12 mouse cellular contexts compared by ENCODE assay signal in genomic region chr9:45694256-45694655, GRCm38 (mm10).
A peak's percentile ranks its signal among the peaks of the same experiment; 100 is the strongest.
DNase-seq lines count a peak whose midpoint lies in the region; ATAC-seq lines count a peak whose summit lies in the region.
"Had no signal": no experiment of that assay in that cellular context is flagged by ENCODE, and none has a peak within 500 bp of the region (broad histone marks: within the 10 kb centered on the region; RNA-seq: fewer than 3 reads in every experiment).

No protein-coding gene starts in this region.

- no peaks in the 10 kb centered on the region for H3K9me3 ChIP-seq in neural tube, embryonic 12.5 days
- H3K9me3 ChIP-seq in forebrain, embryonic 15.5 days, result no peaks in the 10 kb centered on the region
- H3K9me3 ChIP-seq in neural tube, embryonic 15.5 days (replicated peaks), result no peaks in the 10 kb centered on the region
- H3K9me3 ChIP-seq: liver, embryonic 13.5 days had no signal

- H3K27ac ChIP-seq in neural tube, embryonic 12.5 days, result peak overlapping the region; percentile 8; the same call in 1 of the 2 replicates
- H3K27ac ChIP-seq in forebrain, embryonic 15.5 days (replicated peaks), result peak overlapping the region; percentile 82
- peak overlapping the region; percentile 68 for H3K27ac ChIP-seq in neural tube, embryonic 15.5 days (replicated peaks)
- H3K27ac ChIP-seq: gastrocnemius, adult 2 months; liver, embryonic 13.5 days had no signal

- WGBS in neural tube, embryonic 12.5 days, result 32% methylated on average over 2 of the region's 2 CpGs
- 6% methylated on average over 2 of the region's 2 CpGs for WGBS in forebrain, embryonic 15.5 days
- 32% methylated on average over 2 of the region's 2 CpGs for WGBS in neural tube, embryonic 15.5 days

- H3K4me3 ChIP-seq in neural tube, embryonic 12.5 days, result no peak overlapping the region
- H3K4me3 ChIP-seq in forebrain, embryonic 15.5 days, result no peak overlapping the region
- no peak overlapping the region for H3K4me3 ChIP-seq in neural tube, embryonic 15.5 days (replicated peaks)
- H3K4me3 ChIP-seq: gastrocnemius, adult 2 months; liver, embryonic 13.5 days had no signal

- peaks cover 41% of the 10 kb centered on the region for H3K4me1 ChIP-seq in neural tube, embryonic 12.5 days
- peaks cover 19% of the 10 kb centered on the region for H3K4me1 ChIP-seq in forebrain, embryonic 15.5 days
- peaks cover 34% of the 10 kb centered on the region for H3K4me1 ChIP-seq in neural tube, embryonic 15.5 days

- H3K27me3 ChIP-seq in neural tube, embryonic 12.5 days (replicated peaks), result no peaks in the 10 kb centered on the region
- no peaks in the 10 kb centered on the region for H3K27me3 ChIP-seq in forebrain, embryonic 15.5 days
- no peaks in the 10 kb centered on the region for H3K27me3 ChIP-seq in neural tube, embryonic 15.5 days (replicated peaks)
- H3K27me3 ChIP-seq: liver, embryonic 13.5 days had no signal

- H3K36me3 ChIP-seq in neural tube, embryonic 12.5 days, result no peaks in the 10 kb centered on the region
- no peaks in the 10 kb centered on the region for H3K36me3 ChIP-seq in forebrain, embryonic 15.5 days
- no peaks in the 10 kb centered on the region for H3K36me3 ChIP-seq in neural tube, embryonic 15.5 days
- H3K36me3 ChIP-seq: liver, embryonic 13.5 days had no signal

- H3K9ac ChIP-seq in neural tube, embryonic 12.5 days, result no peak overlapping the region
- H3K9ac ChIP-seq in forebrain, embryonic 15.5 days (replicated peaks), result 0 out of 2 replicates have a peak overlapping the region, but pooled peaks have one; percentile 7
- no peak overlapping the region for H3K9ac ChIP-seq in neural tube, embryonic 15.5 days (replicated peaks)
- H3K9ac ChIP-seq: liver, embryonic 13.5 days had no signal

- H3K4me2 ChIP-seq in neural tube, embryonic 12.5 days (replicated peaks), result no peak overlapping the region
- H3K4me2 ChIP-seq in forebrain, embryonic 15.5 days (replicated peaks), result no peak overlapping the region
- no peak overlapping the region for H3K4me2 ChIP-seq in neural tube, embryonic 15.5 days
- H3K4me2 ChIP-seq: liver, embryonic 13.5 days had no signal

- DNase-seq in neural tube, embryonic 10.5 days (ENCODE audit: extremely low spot score, low spot score), result no peak
- DNase-seq in gastrocnemius, adult 8-10 months (ENCODE audit: low spot score in 2 of 2), result no peak
- no peak for DNase-seq in gastrocnemius, postnatal 25 days
- no peak for DNase-seq in spleen, adult 18-20 months
- DNase-seq: gastrocnemius, adult 2 months; kidney, adult 11 months; liver, embryonic 13.5 days; right cerebral cortex, postnatal 14 days had no signal

- ATAC-seq in neural tube, embryonic 12.5 days (ENCODE audit: low FRiP score, low read depth), result no peak
- ATAC-seq in forebrain, embryonic 15.5 days (replicated peaks), result no peak
- ATAC-seq in megakaryocyte progenitor cell, adult 5-6 weeks (replicated peaks; ENCODE audit: poor library complexity), result peak; percentile 38
- no peak for ATAC-seq in neural tube, embryonic 15.5 days (ENCODE audit: low FRiP score)

Comparison
In these comparisons a context has a peak if more than half of its experiments do, and no peak if none do; other contexts are left out.
1. H3K27ac ChIP-seq: peak in every context shown above with its lines; median percentile 82 in forebrain, embryonic 15.5 days; 68 in neural tube, embryonic 15.5 days; 8 in neural tube, embryonic 12.5 days.